Mouse (Mus musculus) cerebellum, adult 11-12 months (tissue): Measurements from ENCODE around the gene Zfp319.
A peak's percentile ranks its signal among the peaks of the same experiment; 100 is the strongest.

Experiments used
- DNase-seq: peaks from one replicate; pipeline ENCODE4 v3.0.0; 2022

Gene Zfp319

DNA sequence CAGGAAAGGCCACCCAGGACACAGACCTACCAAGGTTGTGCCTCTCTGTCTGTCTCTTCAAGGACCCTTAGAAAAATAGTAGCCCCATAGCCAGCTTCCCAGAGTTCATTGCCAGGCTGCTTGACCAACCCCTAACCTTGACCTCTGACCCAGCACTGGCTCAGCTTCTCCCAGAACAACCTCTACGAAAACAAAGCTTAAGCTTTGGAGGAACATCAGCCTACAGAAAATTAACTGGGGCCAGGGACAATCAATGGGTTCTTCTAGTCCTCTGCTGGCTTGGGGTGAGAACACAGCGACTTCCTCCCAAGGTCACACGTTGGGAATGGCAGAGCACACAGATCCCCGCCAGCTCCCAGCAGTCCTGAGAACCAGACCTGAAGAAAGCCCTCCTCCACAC is 26.2 kb downstream of the Zfp319 start:
- no peak for DNase-seq

DNA sequence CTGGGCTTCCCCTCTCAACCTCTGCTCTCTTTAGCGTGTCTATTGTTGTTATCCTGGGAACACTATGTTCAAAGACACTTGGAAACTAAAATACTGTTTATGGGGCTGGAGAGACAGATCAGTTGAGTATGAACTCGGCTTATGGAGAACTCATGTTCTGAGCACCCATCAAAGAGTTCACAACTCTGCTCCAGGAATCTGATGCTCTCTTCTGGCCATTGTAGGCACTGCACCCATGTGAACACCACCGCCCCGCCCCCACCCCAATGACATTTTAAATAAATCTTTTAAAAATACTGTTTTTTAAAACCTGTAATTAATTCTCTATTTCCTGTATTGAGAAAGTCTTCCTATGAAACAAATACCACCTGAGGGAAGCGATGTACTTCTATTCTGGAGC is 29.3 kb downstream of the Zfp319 start:
- no peak for DNase-seq

DNA sequence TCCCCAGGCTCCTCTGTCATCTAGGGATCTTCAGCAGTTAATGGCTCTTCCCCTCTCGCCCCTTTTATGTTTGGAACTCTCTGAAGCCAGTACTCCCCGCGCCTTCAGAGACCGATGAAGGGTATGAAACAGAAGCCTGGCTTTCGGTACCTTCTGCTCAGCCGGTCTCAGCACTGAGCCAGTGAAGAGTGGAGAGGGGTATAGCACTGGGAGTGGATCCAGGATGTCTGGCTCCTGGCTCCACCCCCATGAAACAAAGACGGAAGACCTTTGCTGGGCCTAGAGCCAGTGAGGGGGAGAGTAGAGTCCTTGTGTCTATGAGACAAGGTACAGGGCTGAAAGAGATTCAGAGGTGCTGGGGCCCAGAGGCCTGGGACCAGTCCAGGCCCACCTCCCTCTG is 37.9 kb downstream of the Zfp319 start:
- DNase-seq, result no peak

DNA sequence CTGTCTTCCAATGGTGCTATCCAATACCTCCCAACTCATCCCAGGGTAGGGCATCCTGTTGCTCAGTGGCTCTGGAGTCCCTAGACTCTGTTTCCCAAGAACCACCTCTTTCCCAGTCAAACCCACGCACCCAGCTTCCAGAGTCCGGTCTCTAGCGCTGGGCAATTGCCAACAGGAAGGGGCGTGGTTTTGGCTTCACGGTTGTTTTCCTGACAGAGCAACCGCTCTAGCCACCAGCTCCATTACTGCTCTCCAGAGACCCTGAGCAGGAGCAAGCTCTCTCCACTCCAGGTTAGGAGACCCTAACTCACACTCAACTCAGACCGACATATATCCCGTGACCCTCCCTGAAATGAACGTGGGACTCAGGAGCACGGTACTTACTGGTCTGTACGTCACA is 38.6 kb downstream of the Zfp319 start:
- DNase-seq, result peak; percentile 20

GRCm38 (mm10) chr8:95289066-95289650 is 42.6 kb downstream of the Zfp319 start:
- no peak for DNase-seq

DNA sequence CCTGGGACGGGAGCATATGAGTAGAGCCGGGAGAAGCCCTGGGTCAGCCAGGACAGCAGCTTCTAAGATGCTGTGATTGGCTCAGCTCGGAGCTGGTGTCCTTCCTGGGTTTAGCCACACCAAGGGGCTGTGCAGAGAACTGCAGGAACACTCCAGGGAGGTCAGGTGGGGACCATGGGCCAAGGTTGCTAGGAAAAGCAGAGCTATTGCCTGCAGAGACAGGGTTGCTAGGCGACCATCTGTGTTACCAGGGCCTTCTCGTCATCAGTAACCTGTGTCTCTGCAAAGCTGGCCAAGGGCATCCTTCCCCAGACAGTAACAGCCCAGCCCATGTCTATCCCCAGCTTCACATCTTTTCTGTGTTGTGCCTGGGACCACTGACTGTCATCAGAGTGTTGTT is 50.3 kb downstream of the Zfp319 start:
- no peak for DNase-seq
